Mouse (Mus musculus): ENCODE results near the gene Susd5.

- TF ChIP-seq POLR2A (IDR thresholded peaks at IDR 0.05; ENCODE audit: borderline replicate concordance, insufficient read depth, low read length) = no peak
- TF ChIP-seq CTCF (IDR thresholded peaks at IDR 0.05; ENCODE audit: borderline replicate concordance, insufficient read depth, low read depth, low read length) = no peak
These were observed 49.0 kb upstream of the Susd5 start for GRCm38 (mm10) chr9:114007850-114008350.
